Mouse (Mus musculus) embryonic facial prominence, embryonic 15.5 days (tissue): ENCODE data around the gene Cdyl. TPM values are rescaled to one million over a fixed set of nuclear protein-coding genes. Genes with fewer than 3 reads are reported as not detected.

ENCODE experiments used
- ATAC-seq: fragments of 200-750 bp; cut with Nextera tagmentation; 2 replicates; pipeline ENCODE4 v1.8.0; 2017; ENCODE audit warnings: low read depth, moderate TSS enrichment; ENCODE audit not compliant: insufficient number of reproducible peaks, low FRiP score, low TSS enrichment
- H3K27ac ChIP-seq: fragments of 300-500 bp; sonication (generic); replicated peaks from 2 replicates; pipeline ENCODE4 v1.5.1; 2015; ENCODE audit warnings: mild to moderate bottlenecking, inconsistent platforms
- H3K27me3 ChIP-seq: fragments of 300-500 bp; sonication (generic); 2 replicates; pipeline ENCODE4 v1.6.1; 2015; ENCODE audit warnings: inconsistent platforms
- H3K36me3 ChIP-seq: fragments of 300-500 bp; sonication (generic); 2 replicates; pipeline ENCODE4 v1.6.1; 2015; ENCODE audit warnings: mild to moderate bottlenecking, inconsistent platforms
- H3K4me1 ChIP-seq: fragments of 300-500 bp; sonication (generic); 2 replicates; pipeline ENCODE4 v1.6.1; 2015; ENCODE audit warnings: inconsistent platforms
- H3K4me2 ChIP-seq: fragments of 300-500 bp; sonication (generic); replicated peaks from 2 replicates; pipeline ENCODE4 v1.6.1; 2015; ENCODE audit warnings: mild to moderate bottlenecking, inconsistent platforms
- H3K4me3 ChIP-seq: fragments of 300-500 bp; sonication (generic); replicated peaks from 2 replicates; pipeline ENCODE4 v1.5.1; 2015; ENCODE audit warnings: mild to moderate bottlenecking, inconsistent platforms
- H3K9ac ChIP-seq: fragments of 300-500 bp; sonication (generic); 2 replicates; pipeline ENCODE4 v1.6.1; 2015; ENCODE audit warnings: inconsistent platforms
- H3K9me3 ChIP-seq: fragments of 300-500 bp; sonication (generic); replicated peaks from 2 replicates; pipeline ENCODE4 v1.6.1; 2016; ENCODE audit warnings: inconsistent platforms
- WGBS: fragments of 180-500 bp; shearing (Covaris S2); methylation state at CpG from one replicate; pipeline ENCODE4 v1.1.7; 2015; 5-methylcytosine and 5-hydroxymethylcytosine counted together
- polyA plus RNA-seq: library from polyadenylated mRNA; unstranded; fragments of >200 nt; fragmentation: Nextera tagmentation; extraction: Ambion mirVana; gene quantifications from 2 replicates; pipeline ENCODE4 v1.2.1, GENCODE M21; 2015

Gene Cdyl
- polyA plus RNA-seq, 1 experiment from 2014 or later: 13.5 TPM

- H3K4me3 ChIP-seq: no peak overlapping the region
- H3K36me3 ChIP-seq: no peaks in the 10 kb centered on the region
- H3K9me3 ChIP-seq: no peaks in the 10 kb centered on the region
- 86% methylated on average over 4 of the region's 4 CpGs for WGBS
- H3K9ac ChIP-seq: no peak overlapping the region
- no peak overlapping the region for H3K4me2 ChIP-seq
- no peak for ATAC-seq
- no peaks in the 10 kb centered on the region for H3K27me3 ChIP-seq
- H3K27ac ChIP-seq: no peak overlapping the region
- no peaks in the 10 kb centered on the region for H3K4me1 ChIP-seq
Observed at GRCm38 (mm10) chr13:35717658-35718057, 58.0 kb downstream of the Cdyl start.

GRCm38 (mm10) chr13:35719581-35719980 is 59.9 kb downstream of the Cdyl start:
- H3K9ac ChIP-seq: no peak overlapping the region
- no peak for ATAC-seq
- no peaks in the 10 kb centered on the region for H3K4me1 ChIP-seq
- H3K27ac ChIP-seq: no peak overlapping the region
- H3K27me3 ChIP-seq: no peaks in the 10 kb centered on the region
- H3K9me3 ChIP-seq: no peaks in the 10 kb centered on the region
- no peak overlapping the region for H3K4me2 ChIP-seq
- no peaks in the 10 kb centered on the region for H3K36me3 ChIP-seq
- WGBS: 65% methylated on average over 6 of the region's 6 CpGs
- H3K4me3 ChIP-seq: no peak overlapping the region

GRCm38 (mm10) chr13:35723073-35723472 is 63.4 kb downstream of the Cdyl start:
- WGBS: 57% methylated on average over 1 of the region's 1 CpGs
- H3K4me3 ChIP-seq: no peak overlapping the region
- no peak overlapping the region for H3K27ac ChIP-seq
- no peaks in the 10 kb centered on the region for H3K27me3 ChIP-seq
- no peaks in the 10 kb centered on the region for H3K4me1 ChIP-seq
- ATAC-seq: no peak
- no peaks in the 10 kb centered on the region for H3K9me3 ChIP-seq
- H3K4me2 ChIP-seq: no peak overlapping the region
- H3K9ac ChIP-seq: no peak overlapping the region
- no peaks in the 10 kb centered on the region for H3K36me3 ChIP-seq

- H3K4me3 ChIP-seq: no peak overlapping the region
- no peaks in the 10 kb centered on the region for H3K27me3 ChIP-seq
- no peak overlapping the region for H3K9ac ChIP-seq
- WGBS: 92% methylated on average over 3 of the region's 3 CpGs
- H3K4me2 ChIP-seq: no peak overlapping the region
- no peaks in the 10 kb centered on the region for H3K9me3 ChIP-seq
- H3K36me3 ChIP-seq: no peaks in the 10 kb centered on the region
- no peak overlapping the region for H3K27ac ChIP-seq
- no peaks in the 10 kb centered on the region for H3K4me1 ChIP-seq
- no peak for ATAC-seq
Observed at GRCm38 (mm10) chr13:35726025-35726424, 66.4 kb downstream of the Cdyl start.

- Histone ChIP-seq H3K27ac (no peak overlapping the region), H3K36me3 (no peaks in the 10 kb centered on the region), H3K4me2 (no peak overlapping the region), H3K4me3 (no peak overlapping the region), H3K9me3 (no peaks in the 10 kb centered on the region), H3K9ac (no peak overlapping the region), H3K27me3 (no peaks in the 10 kb centered on the region), H3K4me1 (no peaks in the 10 kb centered on the region)
- no peak for ATAC-seq
- 91% methylated on average over 4 of the region's 4 CpGs for WGBS
Observed at GRCm38 (mm10) chr13:35732131-35732530, 72.5 kb downstream of the Cdyl start.

GRCm38 (mm10) chr13:35732891-35733596 is 73.4 kb downstream of the Cdyl start:
- H3K9ac ChIP-seq: no peak overlapping the region
- 88% methylated on average over 5 of the region's 5 CpGs for WGBS
- no peak overlapping the region for H3K4me3 ChIP-seq
- no peak overlapping the region for H3K27ac ChIP-seq
- ATAC-seq: no peak
- peaks cover under 1% of the 10 kb centered on the region; the same call in 1 of the 2 replicates for H3K27me3 ChIP-seq
- no peaks in the 10 kb centered on the region for H3K4me1 ChIP-seq
- H3K4me2 ChIP-seq: no peak overlapping the region
- H3K9me3 ChIP-seq: no peaks in the 10 kb centered on the region
- H3K36me3 ChIP-seq: no peaks in the 10 kb centered on the region

GRCm38 (mm10) chr13:35737565-35737964 is 77.9 kb downstream of the Cdyl start:
- no peak for ATAC-seq
- Histone ChIP-seq H3K27me3 (peaks cover 6% of the 10 kb centered on the region; the same call in 1 of the 2 replicates), H3K4me1 (peaks cover 11% of the 10 kb centered on the region), H3K4me3 (no peak overlapping the region), H3K27ac (no peak overlapping the region), H3K9ac (no peak overlapping the region), H3K9me3 (no peaks in the 10 kb centered on the region), H3K36me3 (no peaks in the 10 kb centered on the region), H3K4me2 (no peak overlapping the region)
- WGBS: 13% methylated on average over 2 of the region's 2 CpGs

GRCm38 (mm10) chr13:35738210-35738609 is 78.6 kb downstream of the Cdyl start:
- no peak for ATAC-seq
- WGBS: 21% methylated on average over 2 of the region's 2 CpGs
- Histone ChIP-seq H3K27me3 (peaks cover 6% of the 10 kb centered on the region; the same call in 1 of the 2 replicates), H3K4me2 (no peak overlapping the region), H3K36me3 (no peaks in the 10 kb centered on the region), H3K4me3 (no peak overlapping the region), H3K9ac (no peak overlapping the region), H3K4me1 (peaks cover 17% of the 10 kb centered on the region), H3K9me3 (no peaks in the 10 kb centered on the region), H3K27ac (no peak overlapping the region)

GRCm38 (mm10) chr13:35739473-35739872 is 79.8 kb downstream of the Cdyl start:
- ATAC-seq: no peak
- H3K9me3 ChIP-seq: no peaks in the 10 kb centered on the region
- H3K4me3 ChIP-seq: no peak overlapping the region
- no peak overlapping the region for H3K27ac ChIP-seq
- H3K4me1 ChIP-seq: peaks cover 17% of the 10 kb centered on the region
- H3K9ac ChIP-seq: no peak overlapping the region
- H3K36me3 ChIP-seq: no peaks in the 10 kb centered on the region
- peaks cover 6% of the 10 kb centered on the region; the same call in 1 of the 2 replicates for H3K27me3 ChIP-seq
- H3K4me2 ChIP-seq: no peak overlapping the region
- 20% methylated on average over 10 of the region's 10 CpGs for WGBS

GRCm38 (mm10) chr13:35740301-35741039 is 80.8 kb downstream of the Cdyl start:
- Histone ChIP-seq H3K36me3 (no peaks in the 10 kb centered on the region), H3K4me1 (peaks cover 17% of the 10 kb centered on the region), H3K9me3 (no peaks in the 10 kb centered on the region), H3K27ac (peak overlapping the region; percentile 58; the same call in 1 of the 2 replicates), H3K4me2 (peak overlapping the region; percentile 86), H3K9ac (peak overlapping the region; percentile 23; the same call in 1 of the 2 replicates), H3K27me3 (peaks cover 6% of the 10 kb centered on the region; the same call in 1 of the 2 replicates), H3K4me3 (peak overlapping the region; percentile 91)
- under 1% methylated on average over 61 of the region's 61 CpGs for WGBS
- ATAC-seq: peak; percentile 82

- under 1% methylated on average over 54 of the region's 68 CpGs for WGBS
- H3K9me3 ChIP-seq: 0 out of 2 replicates have a peak, but pooled peaks cover 5% of the 10 kb centered on the region
- peak; percentile 95 for ATAC-seq
- H3K36me3 ChIP-seq: peaks cover 6% of the 10 kb centered on the region; the same call in 1 of the 2 replicates
- H3K27ac ChIP-seq: peak overlapping the region; percentile 88
- peak overlapping the region; percentile 91 for H3K4me3 ChIP-seq
- H3K27me3 ChIP-seq: peaks cover 6% of the 10 kb centered on the region; the same call in 1 of the 2 replicates
- H3K4me2 ChIP-seq: peak overlapping the region; percentile 86
- peaks cover 17% of the 10 kb centered on the region for H3K4me1 ChIP-seq
- peak overlapping the region; percentile 82 for H3K9ac ChIP-seq
Observed at GRCm38 (mm10) chr13:35741040-35741619, 81.5 kb downstream of the Cdyl start.
